Mouse (Mus musculus): Measurements from ENCODE around the gene Comtd1.

Comtd1 gene

DNA sequence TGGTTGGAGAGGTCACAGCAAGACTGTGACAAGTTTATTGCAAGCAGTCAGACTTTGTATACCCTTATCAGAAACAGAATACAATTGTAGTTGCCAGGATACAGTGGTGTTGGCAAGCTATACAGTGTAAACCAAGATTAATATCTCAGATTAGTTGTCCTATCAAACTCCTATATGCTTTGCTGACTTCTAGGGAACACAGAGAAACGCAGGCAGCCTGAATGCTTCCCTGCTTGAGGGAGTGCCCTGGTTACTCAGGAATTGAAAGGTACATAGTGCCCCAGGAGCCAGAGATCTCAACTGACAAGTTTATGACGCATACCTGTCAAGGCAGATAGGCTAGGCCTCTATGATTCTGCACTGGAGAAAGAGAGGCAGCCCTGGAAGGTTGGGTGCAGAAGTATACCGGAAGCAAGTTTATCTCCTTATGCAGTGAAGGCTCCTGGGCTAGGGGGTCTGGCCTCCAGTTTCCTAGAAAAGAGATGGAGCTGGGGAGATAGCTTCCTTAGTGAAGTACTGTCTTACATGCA, 42.1 kb downstream of the Comtd1 start:
- no peak for DNase-seq (ENCODE audit: low spot score in 2 of 2)

DNA sequence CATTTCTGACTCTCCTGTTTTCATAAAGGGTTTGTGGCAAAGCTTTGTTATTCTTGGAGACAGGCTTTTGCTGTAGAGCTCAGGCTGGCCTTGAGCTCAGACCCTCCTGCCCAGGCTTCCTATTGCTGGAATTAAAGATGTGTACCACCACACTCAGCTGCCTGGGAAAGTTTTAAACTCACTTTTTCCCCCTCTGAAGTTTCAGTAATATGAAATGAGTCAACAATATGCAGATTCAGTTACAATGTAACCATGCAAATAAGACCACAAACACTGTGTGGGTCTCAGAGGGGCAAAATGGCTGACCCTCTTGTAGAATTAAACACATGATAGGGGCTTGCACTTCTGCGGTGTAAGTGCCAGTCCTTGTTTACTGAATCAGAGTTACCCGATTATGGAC, 42.6 kb downstream of the Comtd1 start:
- no peak for DNase-seq (ENCODE audit: low spot score in 2 of 2)

DNA sequence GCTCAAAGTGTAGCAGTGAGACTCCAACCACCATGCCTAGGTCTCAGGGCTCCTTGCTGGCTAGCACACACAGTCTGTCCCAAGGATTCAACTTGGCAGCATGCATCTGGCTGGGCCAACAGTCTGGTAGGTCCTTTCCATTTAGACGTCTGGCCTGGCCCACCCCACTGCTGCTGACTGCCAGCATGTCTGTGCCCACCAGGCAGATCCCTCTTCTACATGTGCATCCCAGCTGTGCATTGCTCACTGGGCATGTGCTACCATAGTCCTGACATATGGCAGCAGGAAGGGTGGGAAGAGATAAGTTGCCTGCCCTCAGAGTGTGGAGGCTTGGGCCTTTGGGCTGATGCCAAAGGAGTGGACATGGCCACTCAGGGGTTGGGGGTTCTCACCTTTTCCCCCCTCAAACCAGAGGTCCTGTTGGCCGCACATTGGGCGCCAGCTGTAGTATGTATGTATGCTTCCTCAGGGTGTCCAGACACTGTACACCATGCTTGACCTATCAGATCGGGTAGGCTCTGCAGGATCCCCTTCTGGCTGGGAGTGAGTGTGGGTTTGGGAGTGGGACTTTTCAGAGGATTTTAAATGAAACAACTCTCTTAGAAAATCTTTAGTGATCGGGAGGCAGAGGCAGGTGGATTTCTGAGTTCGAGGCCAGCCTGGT, 46.1 kb downstream of the Comtd1 start:
- no peak for DNase-seq (ENCODE audit: low spot score in 2 of 2)

DNA sequence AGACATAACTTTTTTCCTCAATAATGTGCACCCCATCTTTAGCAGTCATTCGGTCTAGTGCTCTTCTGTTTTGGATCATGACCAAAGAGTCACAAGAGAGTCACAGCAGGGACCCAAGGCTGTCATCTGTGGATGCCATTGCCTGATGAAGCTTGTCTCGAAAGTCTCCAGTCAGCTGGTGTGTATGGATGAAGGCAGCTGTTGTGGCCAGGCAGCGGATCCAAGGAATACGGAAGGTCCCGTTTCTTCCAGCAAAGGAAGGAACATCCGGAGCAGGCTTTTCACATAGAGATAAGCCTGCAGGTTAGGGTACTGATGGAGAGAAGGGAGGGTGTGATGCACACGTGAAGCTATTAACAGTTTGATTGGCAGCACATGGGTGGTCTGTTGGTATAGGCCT, 47.2 kb downstream of the Comtd1 start:
- DNase-seq (ENCODE audit: low spot score in 2 of 2) = no peak

- DNase-seq (ENCODE audit: low spot score in 2 of 2) = no peak
Observed at GRCm38 (mm10) chr14:21800641-21801040, 48.1 kb downstream of the Comtd1 start.
